9 mouse cellular contexts compared by ENCODE assay signal in the genomic region with DNA sequence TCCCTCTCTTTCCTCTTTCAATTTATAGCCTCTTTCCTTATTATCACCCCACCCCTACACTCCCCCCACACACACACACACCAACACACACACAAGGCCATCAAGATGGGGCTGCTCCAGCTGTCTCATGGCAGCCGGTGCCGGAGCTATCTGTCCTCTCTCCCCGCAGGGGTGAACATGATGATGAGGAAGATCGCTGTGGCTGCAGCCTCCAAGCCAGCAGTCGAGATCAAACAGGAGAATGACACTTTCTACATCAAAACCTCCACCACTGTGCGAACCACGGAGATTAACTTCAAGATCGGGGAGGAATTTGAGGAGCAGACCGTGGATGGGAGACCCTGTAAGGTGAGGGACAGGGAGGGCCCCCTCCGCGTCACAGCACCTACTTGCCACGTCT. TPM values are rescaled to one million over a fixed set of nuclear protein-coding genes. Genes with fewer than 3 reads are reported as not detected.
A peak's percentile ranks its signal among the peaks of the same experiment; 100 is the strongest.
DNase-seq lines count a peak whose midpoint lies in the region; ATAC-seq and TF ChIP-seq lines count a peak whose summit lies in the region.
"Had no signal": no experiment of that assay in that cellular context is flagged by ENCODE, and none has a peak within 500 bp of the region (broad histone marks: within the 10 kb centered on the region; RNA-seq: fewer than 3 reads in every experiment).

No protein-coding gene starts in this region.

- peaks cover 16% of the 10 kb centered on the region; the same call in 1 of the 2 replicates for H3K27me3 ChIP-seq in kidney, embryonic 16.5 days (ENCODE audit: insufficient read depth, low read length)
- 0 out of 2 replicates have a peak, but pooled peaks cover 4% of the 10 kb centered on the region for H3K27me3 ChIP-seq in forebrain, embryonic 13.5 days
- H3K27me3 ChIP-seq in limb, embryonic 10.5 days (ENCODE audit: low read depth, poor library complexity, severe bottlenecking), result no peaks in the 10 kb centered on the region
- H3K27me3 ChIP-seq in neural tube, embryonic 13.5 days, result no peaks in the 10 kb centered on the region

- no peak for DNase-seq in kidney, postnatal 10 days
- DNase-seq in limb, embryonic 10.5 days (ENCODE audit: low spot score), result no peak
- DNase-seq in layer of hippocampus, adult 2 months (ENCODE audit: low spot score in 2 of 2), result no peak
- DNase-seq in gastrocnemius, postnatal 36 days, result no peak

- no peak for ATAC-seq in kidney, embryonic 16.5 days (ENCODE audit: low FRiP score, low TSS enrichment)
- ATAC-seq in forebrain, embryonic 13.5 days, result no peak
- ATAC-seq in neural tube, embryonic 13.5 days (ENCODE audit: low read depth), result no peak

- H3K9ac ChIP-seq in kidney, embryonic 16.5 days (replicated peaks; ENCODE audit: low read length), result peak overlapping the region; percentile 39
- 0 out of 2 replicates have a peak overlapping the region, but pooled peaks have one; percentile 46 for H3K9ac ChIP-seq in forebrain, embryonic 13.5 days
- peak overlapping the region; percentile 60; the same call in 1 of the 2 replicates for H3K9ac ChIP-seq in neural tube, embryonic 13.5 days

- H3K27ac ChIP-seq in kidney, embryonic 16.5 days (ENCODE audit: low read length), result no peak overlapping the region
- no peak overlapping the region for H3K27ac ChIP-seq in forebrain, embryonic 13.5 days
- peak overlapping the region; percentile 57 for H3K27ac ChIP-seq in limb, embryonic 10.5 days
- peak overlapping the region; percentile 61 for H3K27ac ChIP-seq in neural tube, embryonic 13.5 days (replicated peaks)
- no peak overlapping the region for H3K27ac ChIP-seq in layer of hippocampus, adult 2 months

- H3K4me1 ChIP-seq in kidney, embryonic 16.5 days (ENCODE audit: insufficient read depth, low read length), result peaks cover 54% of the 10 kb centered on the region
- H3K4me1 ChIP-seq in forebrain, embryonic 13.5 days, result peaks cover 51% of the 10 kb centered on the region
- peaks cover 62% of the 10 kb centered on the region for H3K4me1 ChIP-seq in limb, embryonic 10.5 days
- H3K4me1 ChIP-seq in neural tube, embryonic 13.5 days (replicated peaks), result peaks cover 63% of the 10 kb centered on the region

- H3K9me3 ChIP-seq in kidney, embryonic 16.5 days (ENCODE audit: low read length), result no peaks in the 10 kb centered on the region
- no peaks in the 10 kb centered on the region for H3K9me3 ChIP-seq in forebrain, embryonic 13.5 days (replicated peaks)
- H3K9me3 ChIP-seq in limb, embryonic 10.5 days (replicated peaks), result no peaks in the 10 kb centered on the region
- no peaks in the 10 kb centered on the region for H3K9me3 ChIP-seq in neural tube, embryonic 13.5 days

- peak overlapping the region; percentile 21 for H3K4me3 ChIP-seq in kidney, embryonic 16.5 days (ENCODE audit: low read length)
- no peak overlapping the region for H3K4me3 ChIP-seq in forebrain, embryonic 13.5 days
- peak overlapping the region; percentile 75 for H3K4me3 ChIP-seq in limb, embryonic 10.5 days
- H3K4me3 ChIP-seq in neural tube, embryonic 13.5 days, result peak overlapping the region; percentile 15; the same call in 1 of the 2 replicates
- H3K4me3 ChIP-seq in layer of hippocampus, adult 2 months, result no peak overlapping the region
- H3K4me3 ChIP-seq: erythroblast, embryonic 14.5 days had no signal

- 25% methylated on average over 12 of the region's 12 CpGs for whole genome bisulfite sequencing in kidney, embryonic 16.5 days
- WGBS in forebrain, embryonic 13.5 days, result 21% methylated on average over 12 of the region's 12 CpGs
- WGBS in limb, embryonic 10.5 days, result 15% methylated on average over 12 of the region's 12 CpGs
- WGBS in neural tube, embryonic 13.5 days, result 17% methylated on average over 12 of the region's 12 CpGs

- no peak for TF ChIP-seq CTCF in layer of hippocampus, adult 2 months (conservative IDR thresholded peaks at IDR 0.05)

- peak overlapping the region; percentile 38 for H3K4me2 ChIP-seq in kidney, embryonic 16.5 days (replicated peaks; ENCODE audit: low read depth, low read length)
- peak overlapping the region; percentile 31 for H3K4me2 ChIP-seq in forebrain, embryonic 13.5 days
- peak overlapping the region; percentile 68 for H3K4me2 ChIP-seq in neural tube, embryonic 13.5 days

- intact Hi-C loops in gastrocnemius, postnatal 36 days (cut with DNase I), result no loop called here

- H3K36me3 ChIP-seq in kidney, embryonic 16.5 days (ENCODE audit: insufficient read depth, low read length), result no peaks in the 10 kb centered on the region
- no peaks in the 10 kb centered on the region for H3K36me3 ChIP-seq in forebrain, embryonic 13.5 days (ENCODE audit: poor library complexity, severe bottlenecking)
- peaks cover 47% of the 10 kb centered on the region for H3K36me3 ChIP-seq in limb, embryonic 10.5 days
- no peaks in the 10 kb centered on the region for H3K36me3 ChIP-seq in neural tube, embryonic 13.5 days

RNA-seq across cellular contexts. Expression of a gene that starts 3.5 kb away (rescaled TPM):
- polyA plus RNA-seq in kidney, embryonic 16.5 days (2015; fragmentation: Nextera tagmentation; extraction: Ambion mirVana), result 62.0 and 67.8 TPM in 2 replicates
- 67.1 and 89.5 TPM in 2 replicates for polyA plus RNA-seq in forebrain, embryonic 13.5 days (2015; fragmentation: Nextera tagmentation; extraction: Ambion mirVana)
- polyA plus RNA-seq in limb, embryonic 10.5 days (2016; fragmentation: Nextera tagmentation; extraction: Ambion mirVana), result 944 and 1,066 TPM in 2 replicates
- polyA plus RNA-seq in neural tube, embryonic 13.5 days (2015; fragmentation: Nextera tagmentation; extraction: Ambion mirVana), result 193 and 205 TPM in 2 replicates
- 1 to 10 TPM; 1.6 to 3.7 TPM for total RNA-seq in layer of hippocampus, adult 2 months (2021)
- under 1 TPM; 0.37 to 0.48 TPM for total RNA-seq in gastrocnemius, postnatal 36 days (2021)
- polyA plus RNA-seq: erythroblast, embryonic 14.5 days; small intestine, adult 2 months had no signal

RNA-seq across cellular contexts. Expression of a gene that starts 18.9 kb away (rescaled TPM):
- polyA plus RNA-seq in kidney, embryonic 16.5 days (2015; fragmentation: Nextera tagmentation; extraction: Ambion mirVana), result 25.7 and 26.6 TPM in 2 replicates
- 76.3 and 79.9 TPM in 2 replicates for polyA plus RNA-seq in forebrain, embryonic 13.5 days (2015; fragmentation: Nextera tagmentation; extraction: Ambion mirVana)
- 13.5 and 14.6 TPM in 2 replicates for polyA plus RNA-seq in limb, embryonic 10.5 days (2016; fragmentation: Nextera tagmentation; extraction: Ambion mirVana)
- 44.1 and 47.1 TPM in 2 replicates for polyA plus RNA-seq in neural tube, embryonic 13.5 days (2015; fragmentation: Nextera tagmentation; extraction: Ambion mirVana)
- total RNA-seq in layer of hippocampus, adult 2 months (2021), result 1 to 10 TPM; 4.0 to 4.8 TPM
- 10 to 100 TPM; 15.4 to 20.5 TPM for total RNA-seq in gastrocnemius, postnatal 36 days (2021)
- polyA plus RNA-seq: erythroblast, embryonic 14.5 days had no signal

RNA-seq across cellular contexts. Expression of a gene that starts 21.4 kb away (rescaled TPM):
- 19.9 and 22.7 TPM in 2 replicates for polyA plus RNA-seq in kidney, embryonic 16.5 days (2015; fragmentation: Nextera tagmentation; extraction: Ambion mirVana)
- polyA plus RNA-seq in forebrain, embryonic 13.5 days (2015; fragmentation: Nextera tagmentation; extraction: Ambion mirVana), result 20.7 and 22.7 TPM in 2 replicates
- 21.1 and 21.7 TPM in 2 replicates for polyA plus RNA-seq in limb, embryonic 10.5 days (2016; fragmentation: Nextera tagmentation; extraction: Ambion mirVana)
- polyA plus RNA-seq in neural tube, embryonic 13.5 days (2015; fragmentation: Nextera tagmentation; extraction: Ambion mirVana), result 20.1 and 22.2 TPM in 2 replicates
- 10 to 100 TPM; 24.7 to 27.4 TPM for total RNA-seq in layer of hippocampus, adult 2 months (2021)
- 1 to 10 TPM; 3.0 to 4.1 TPM for total RNA-seq in gastrocnemius, postnatal 36 days (2021)

RNA-seq across cellular contexts. Expression of a gene that starts 21.8 kb away (rescaled TPM):
- polyA plus RNA-seq in kidney, embryonic 16.5 days (2015; fragmentation: Nextera tagmentation; extraction: Ambion mirVana), result 60.2 and 68.7 TPM in 2 replicates
- polyA plus RNA-seq in forebrain, embryonic 13.5 days (2015; fragmentation: Nextera tagmentation; extraction: Ambion mirVana), result 61.8 and 63.0 TPM in 2 replicates
- polyA plus RNA-seq in limb, embryonic 10.5 days (2016; fragmentation: Nextera tagmentation; extraction: Ambion mirVana), result 84.8 and 86.0 TPM in 2 replicates
- polyA plus RNA-seq in neural tube, embryonic 13.5 days (2015; fragmentation: Nextera tagmentation; extraction: Ambion mirVana), result 36.2 and 41.4 TPM in 2 replicates
- total RNA-seq in layer of hippocampus, adult 2 months (2021), result 10 to 100 TPM; 14.2 to 15.8 TPM
- 1 to 10 TPM; 6.2 to 8.0 TPM for total RNA-seq in gastrocnemius, postnatal 36 days (2021)

RNA-seq across cellular contexts. Expression of a gene that starts 32.6 kb away (rescaled TPM):
- 76.1 and 80.1 TPM in 2 replicates for polyA plus RNA-seq in kidney, embryonic 16.5 days (2015; fragmentation: Nextera tagmentation; extraction: Ambion mirVana)
- polyA plus RNA-seq in forebrain, embryonic 13.5 days (2015; fragmentation: Nextera tagmentation; extraction: Ambion mirVana), result 70.2 and 77.2 TPM in 2 replicates
- 75.0 and 81.3 TPM in 2 replicates for polyA plus RNA-seq in limb, embryonic 10.5 days (2016; fragmentation: Nextera tagmentation; extraction: Ambion mirVana)
- 69.5 and 73.0 TPM in 2 replicates for polyA plus RNA-seq in neural tube, embryonic 13.5 days (2015; fragmentation: Nextera tagmentation; extraction: Ambion mirVana)
- 10 to 100 TPM; 54.3 to 55.1 TPM for total RNA-seq in layer of hippocampus, adult 2 months (2021)
- total RNA-seq in gastrocnemius, postnatal 36 days (2021), result 10 to 100 TPM; 36.7 to 42.3 TPM

Comparison
In these comparisons a context has a peak if more than half of its experiments do, and no peak if none do; other contexts are left out.
1. H3K27ac ChIP-seq: peak in limb, embryonic 10.5 days (single experiment) and neural tube, embryonic 13.5 days (single experiment); none in kidney, embryonic 16.5 days (single experiment), forebrain, embryonic 13.5 days (single experiment) and layer of hippocampus, adult 2 months (single experiment).
2. H3K4me3 ChIP-seq: peak in kidney, embryonic 16.5 days (single experiment), limb, embryonic 10.5 days (single experiment) and neural tube, embryonic 13.5 days (single experiment); none in forebrain, embryonic 13.5 days (single experiment) and layer of hippocampus, adult 2 months (single experiment).
3. Peak in every context shown above with its lines, with median percentiles within 50 percentile points of each other: H3K4me2 ChIP-seq and H3K9ac ChIP-seq.